Mouse (Mus musculus): ENCODE measurements around the gene Slc17a3.
A peak's percentile ranks its signal among the peaks of the same experiment; 100 is the strongest.

The Slc17a3 gene

DNA sequence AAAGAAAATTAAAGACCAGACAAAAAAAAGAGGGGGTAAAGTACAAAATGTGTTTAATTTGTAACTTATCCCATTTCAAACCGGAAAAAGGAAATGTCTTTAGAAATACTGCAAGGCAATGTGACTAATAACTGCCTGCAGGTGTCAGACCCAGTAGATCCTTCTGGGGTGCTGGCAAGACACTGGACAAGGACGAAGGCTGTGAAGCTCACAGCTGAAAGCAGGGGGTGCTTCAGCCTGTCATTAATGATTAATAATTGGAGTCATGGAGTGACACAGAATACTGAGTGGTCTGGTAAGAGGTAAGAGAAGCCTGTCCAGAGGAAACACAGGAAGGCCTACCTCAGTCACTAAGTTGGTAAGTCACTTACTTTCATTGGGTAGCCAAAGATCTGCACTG lies at the start of gene Slc17a3:
TSS of gene Slc17a3 (plus strand) at position 127 of the 400 bp plus-strand sequence.
- no peak for DNase-seq (ENCODE audit: low read depth, low spot score)

DNA sequence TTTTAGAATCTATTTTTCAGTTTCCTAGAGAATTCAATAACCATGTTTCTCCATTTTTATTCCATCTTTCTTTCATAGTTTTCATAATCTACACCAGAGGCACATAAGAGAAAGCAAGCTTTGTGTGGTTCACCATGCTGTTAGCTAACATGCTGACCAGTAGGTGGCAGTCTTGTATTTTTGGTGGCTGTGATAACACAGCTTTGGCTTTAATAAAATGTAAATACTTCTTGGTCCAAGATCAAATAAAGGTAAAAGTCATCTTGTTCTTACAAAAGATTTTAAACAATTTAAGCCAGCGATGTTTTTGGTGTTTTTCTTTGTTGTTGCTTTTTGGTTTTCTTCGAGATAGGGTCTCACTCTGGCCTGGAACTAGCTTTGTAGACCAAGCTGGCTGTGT lies 46.7 kb upstream of the Slc17a3 start:
- peak; percentile 59 for DNase-seq (ENCODE audit: low read depth, low spot score)

DNA sequence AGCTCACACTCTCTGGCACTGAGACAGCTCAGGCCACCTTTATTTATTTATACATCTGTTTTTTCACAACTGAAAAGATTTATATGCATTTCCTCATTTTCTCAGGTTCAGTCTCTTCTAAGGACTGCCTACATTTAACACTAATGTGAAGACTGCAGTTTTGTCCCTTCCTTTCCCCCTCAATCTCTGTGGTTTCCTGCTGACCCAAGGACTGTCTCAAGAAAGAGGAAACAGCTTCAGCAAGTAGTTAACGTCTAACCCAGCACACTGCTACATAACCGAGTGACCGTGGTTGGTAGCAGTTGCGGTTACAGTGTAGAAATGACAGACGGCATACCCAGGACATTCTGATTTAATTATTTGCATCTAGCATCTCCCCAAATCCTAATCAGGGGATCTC lies 39.8 kb upstream of the Slc17a3 start:
- DNase-seq (ENCODE audit: low read depth, low spot score), result no peak

DNA sequence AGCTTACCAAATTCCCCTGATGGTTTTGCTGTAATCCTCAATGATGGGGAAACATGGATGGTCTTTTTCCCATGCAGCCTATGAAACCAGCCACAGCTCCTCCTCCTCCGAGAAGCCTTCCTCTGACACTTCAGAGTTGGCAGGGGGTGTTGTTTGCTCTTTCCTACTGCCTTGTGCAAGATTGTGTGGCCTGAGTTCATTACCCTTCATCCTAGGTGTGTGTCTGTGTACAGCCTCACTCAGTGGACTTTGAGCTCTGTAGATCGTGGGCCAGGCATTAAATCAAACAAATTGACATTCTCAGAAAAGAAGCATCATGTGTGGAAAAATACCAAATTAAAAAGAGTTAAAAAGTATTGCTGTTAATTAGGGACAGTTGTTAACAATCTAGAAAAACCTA lies 34.7 kb upstream of the Slc17a3 start:
- no peak for DNase-seq (ENCODE audit: low read depth, low spot score)

DNA sequence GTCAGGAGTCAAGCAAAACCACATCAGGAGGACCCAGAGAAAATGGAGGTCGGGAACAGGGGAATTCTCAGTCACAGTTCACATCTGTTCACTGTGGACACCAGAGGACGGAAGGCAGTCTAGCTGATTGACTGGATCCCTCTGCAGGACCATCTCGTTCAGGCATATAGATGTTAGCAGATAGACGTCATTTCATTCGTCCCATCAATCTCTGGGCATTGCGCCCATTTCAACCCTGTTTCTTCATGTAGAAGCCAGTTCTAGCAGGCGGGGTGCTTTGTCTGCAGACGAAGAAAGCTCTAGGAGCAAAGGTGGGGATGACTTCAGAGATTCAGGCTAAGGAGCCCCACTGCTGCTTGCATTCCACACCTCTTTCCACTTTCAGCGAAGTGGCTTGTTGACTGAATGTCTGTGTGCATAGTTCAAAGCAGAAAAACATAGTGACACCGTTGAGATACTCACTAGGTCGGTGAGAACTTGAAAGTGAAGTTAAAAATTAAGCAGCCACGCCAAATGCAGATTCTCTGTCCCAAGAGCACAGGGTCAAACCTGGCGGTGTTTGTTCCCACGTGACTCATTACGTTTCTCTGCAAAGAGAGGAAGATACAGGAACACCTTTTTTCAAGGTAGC lies 32.7 kb upstream of the Slc17a3 start, which contains the start of gene Slc17a2:
TSS of gene Slc17a2 (plus strand) at position 572 of the 631 bp plus-strand sequence.
- no peak for DNase-seq (ENCODE audit: low read depth, low spot score)

DNA sequence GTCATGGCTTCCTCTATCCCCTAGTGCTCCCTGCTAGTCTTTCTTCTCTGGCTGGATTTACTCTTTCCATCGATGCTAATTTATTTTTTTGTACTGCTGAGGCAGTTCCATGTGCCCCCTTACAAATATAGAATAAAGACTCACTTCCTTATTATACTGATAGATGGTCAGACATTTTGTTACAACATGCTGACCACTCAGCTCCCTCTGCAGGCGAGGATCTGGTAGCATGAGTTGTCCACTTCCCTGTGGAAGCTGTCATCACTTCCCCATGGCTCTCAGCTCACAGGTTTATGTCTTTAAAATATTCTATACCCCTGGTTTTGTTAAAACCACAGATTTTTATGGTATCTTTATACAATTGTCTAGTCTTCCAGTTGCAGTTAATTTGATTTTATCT lies 23.1 kb upstream of the Slc17a3 start:
- no peak for DNase-seq (ENCODE audit: low read depth, low spot score)

DNA sequence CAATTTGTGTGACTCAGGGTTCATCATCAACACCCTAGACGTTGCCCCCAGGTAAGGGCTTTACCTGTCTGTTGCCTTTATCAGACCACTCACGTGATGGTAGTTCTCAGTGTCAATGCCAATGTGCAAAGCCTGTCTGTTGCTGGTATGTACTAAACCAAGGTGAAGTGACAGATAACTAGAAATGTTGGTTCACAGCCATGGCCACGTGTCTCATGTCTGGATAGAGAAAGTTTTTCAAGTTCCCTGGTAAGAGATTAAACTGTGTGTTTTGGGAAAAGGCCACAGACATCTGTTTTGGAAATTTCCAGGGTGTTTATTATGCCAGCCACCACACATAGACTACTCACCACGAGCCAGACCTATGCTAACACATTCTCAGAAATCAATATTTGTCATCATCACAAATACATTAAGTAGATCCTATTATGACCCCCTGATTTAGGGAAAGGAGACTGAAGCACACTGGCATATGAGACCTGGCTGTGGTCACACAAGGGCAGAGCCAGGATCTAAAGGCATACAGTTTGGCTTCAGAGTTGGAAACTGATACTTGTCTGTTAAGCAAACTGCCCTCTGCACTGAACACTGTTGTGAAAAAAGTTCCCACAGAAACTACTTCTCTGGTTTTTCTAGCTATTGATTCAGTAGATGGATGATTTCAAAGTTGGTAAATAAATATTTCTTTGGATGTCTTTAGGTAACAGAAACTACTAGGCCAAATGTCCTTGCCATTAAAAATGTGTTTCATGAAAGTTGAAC lies 18.9 kb upstream of the Slc17a3 start:
- no peak for DNase-seq (ENCODE audit: low read depth, low spot score)

DNA sequence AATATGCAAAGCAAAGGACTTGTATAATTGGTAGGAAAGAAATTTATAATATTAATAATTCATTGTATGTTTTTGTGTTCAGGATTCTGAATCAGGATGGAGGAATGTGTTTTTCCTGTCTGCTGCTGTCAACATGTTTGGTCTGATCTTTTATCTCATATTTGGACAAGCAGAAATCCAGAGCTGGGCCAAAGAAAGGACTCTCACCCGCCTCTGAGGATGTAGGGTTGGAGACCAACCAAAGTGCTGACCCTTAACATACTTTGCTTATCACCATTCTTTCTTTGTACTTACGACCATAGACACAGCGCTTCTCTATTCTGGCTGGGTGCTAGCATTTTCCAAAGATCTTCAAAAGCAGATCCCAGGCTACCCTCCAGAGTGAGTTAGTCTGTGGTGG lies 17.0 kb upstream of the Slc17a3 start:
- DNase-seq (ENCODE audit: low read depth, low spot score), result no peak

DNA sequence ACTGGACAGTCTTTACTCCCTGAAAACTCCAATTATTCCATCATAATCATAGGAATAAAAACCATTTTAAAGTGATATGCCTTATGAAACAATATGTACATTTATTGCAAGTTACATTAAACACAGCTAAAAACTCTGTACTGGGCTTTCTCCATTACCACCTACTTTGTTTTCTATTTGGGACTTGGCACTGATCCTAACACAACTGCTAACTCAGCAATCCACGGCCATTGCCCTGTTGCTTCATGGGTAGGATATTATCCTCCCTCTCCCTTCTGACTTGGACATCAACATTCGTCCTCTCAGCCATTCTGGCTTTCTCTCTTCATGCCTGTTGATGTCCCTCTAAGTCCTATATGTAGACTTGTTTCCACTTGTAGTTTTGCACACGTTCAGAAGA lies 12.6 kb upstream of the Slc17a3 start:
- no peak for DNase-seq (ENCODE audit: low read depth, low spot score)

DNA sequence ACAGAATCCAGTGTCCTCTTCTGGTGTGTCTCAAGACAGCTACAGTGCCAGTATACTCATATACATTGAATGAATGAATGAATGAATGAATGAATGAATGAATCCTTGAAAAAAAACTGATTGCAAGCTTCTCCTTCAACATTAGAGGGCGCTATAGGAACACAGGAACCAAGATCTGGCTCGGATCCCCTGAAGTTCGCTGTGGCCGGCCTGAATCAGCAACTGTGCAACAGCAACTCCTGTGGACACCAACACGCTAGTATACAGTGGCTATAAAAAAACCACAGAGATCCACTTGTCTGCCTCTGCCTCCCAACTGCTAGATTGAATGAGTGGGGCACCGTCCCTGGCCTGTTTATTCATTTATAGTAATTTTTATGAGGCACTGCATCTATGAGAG lies 6.2 kb upstream of the Slc17a3 start:
- peak; percentile 71 for DNase-seq (ENCODE audit: low read depth, low spot score)

DNA sequence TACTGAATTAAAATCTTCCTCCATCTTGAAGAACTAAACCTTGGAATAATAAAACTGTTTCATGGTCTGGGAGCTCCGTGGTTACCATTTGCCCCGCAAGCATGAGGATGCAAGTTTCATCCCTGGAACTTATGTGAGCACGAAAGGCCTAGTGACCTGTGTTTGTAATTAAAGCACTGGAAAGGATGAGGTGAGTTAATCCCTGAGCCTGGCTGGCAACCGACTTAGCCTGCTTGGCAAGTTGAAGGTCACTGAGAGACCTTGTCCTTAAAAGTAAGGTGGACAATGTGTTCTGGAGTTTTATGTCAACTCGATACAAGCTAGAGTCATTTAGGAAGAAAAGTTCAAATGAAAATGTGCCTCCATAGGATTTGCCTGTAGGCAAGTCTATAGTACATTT lies 4.4 kb upstream of the Slc17a3 start:
- no peak for DNase-seq (ENCODE audit: low read depth, low spot score)

DNA sequence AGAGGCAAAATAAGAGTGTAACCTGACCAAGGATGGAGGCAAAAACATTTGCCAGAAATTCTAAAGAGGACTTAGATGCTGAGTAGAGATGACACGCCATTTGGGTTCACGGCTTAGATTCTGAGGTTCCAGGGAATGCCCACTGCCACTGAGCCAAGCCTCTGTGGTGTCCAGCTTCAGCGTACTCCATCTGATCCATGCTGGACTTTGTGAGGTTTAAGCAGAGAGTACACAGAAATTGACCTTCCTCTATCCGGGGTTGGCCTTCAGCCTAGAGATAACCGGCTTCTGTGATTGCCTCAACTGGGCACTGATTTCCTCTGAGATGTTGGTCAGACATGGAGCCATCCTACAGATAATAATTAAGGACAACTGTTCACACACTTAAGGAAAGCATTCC lies 2.6 kb upstream of the Slc17a3 start:
- DNase-seq (ENCODE audit: low read depth, low spot score), result no peak

DNA sequence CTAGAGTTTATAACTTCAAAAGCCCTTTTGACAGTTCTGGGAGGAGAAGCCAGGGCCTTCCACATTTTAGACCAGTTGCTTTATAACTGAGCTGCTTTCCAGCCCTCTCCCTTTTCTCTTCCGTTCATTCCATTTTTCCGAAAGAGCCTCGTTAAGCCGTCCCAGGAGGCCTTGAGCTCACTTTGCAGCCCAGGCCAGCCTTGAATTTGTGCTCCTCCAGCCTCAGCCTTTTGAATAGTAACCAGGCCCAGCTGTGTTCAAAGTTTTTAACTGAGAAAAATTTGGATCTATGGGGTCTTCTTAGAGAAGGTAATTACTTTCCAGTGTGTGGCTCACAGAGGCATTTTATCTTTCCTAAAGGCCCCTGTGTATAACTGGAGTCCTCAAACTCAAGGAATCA lies 6.6 kb downstream of the Slc17a3 start:
- no peak for DNase-seq (ENCODE audit: low read depth, low spot score)

DNA sequence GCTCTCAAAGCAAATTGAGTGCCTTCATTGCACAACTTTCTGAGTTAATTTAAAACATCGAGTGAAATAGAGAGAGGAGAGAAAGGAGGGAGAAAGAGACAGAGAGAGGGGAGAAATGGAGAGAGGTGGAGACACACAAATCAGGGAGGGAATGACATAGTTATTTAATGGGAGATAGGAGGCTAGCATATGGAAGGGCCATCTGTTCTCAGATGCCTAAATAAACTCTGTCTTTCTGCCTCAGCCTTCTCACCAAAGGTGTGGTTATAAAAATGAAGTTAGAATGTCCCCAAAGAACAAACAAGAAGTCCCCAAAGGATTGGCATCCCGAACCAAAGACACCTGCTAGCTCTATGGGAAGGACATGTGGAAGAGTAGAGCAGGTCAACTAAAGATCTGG lies 10.1 kb downstream of the Slc17a3 start:
- DNase-seq (ENCODE audit: low read depth, low spot score), result no peak

DNA sequence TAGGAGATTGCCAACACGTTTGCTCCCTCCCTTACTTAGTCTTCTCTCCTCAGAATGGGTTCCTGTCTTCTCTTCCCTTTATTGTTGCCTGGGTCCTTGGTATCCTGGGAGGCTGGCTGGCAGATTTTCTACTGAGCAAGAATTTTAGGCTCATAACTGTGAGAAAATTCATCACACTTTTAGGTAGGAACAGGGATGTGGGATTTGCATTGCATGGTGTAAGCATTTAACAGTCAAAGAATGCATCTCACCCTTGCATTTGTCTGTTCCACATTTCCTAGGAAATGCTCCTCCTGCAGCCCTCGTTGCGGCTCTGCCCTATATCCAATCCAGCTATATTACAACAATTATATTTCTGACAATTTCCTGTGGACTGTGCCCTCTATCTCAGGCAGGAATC lies 17.2 kb downstream of the Slc17a3 start:
- no peak for DNase-seq (ENCODE audit: low read depth, low spot score)

DNA sequence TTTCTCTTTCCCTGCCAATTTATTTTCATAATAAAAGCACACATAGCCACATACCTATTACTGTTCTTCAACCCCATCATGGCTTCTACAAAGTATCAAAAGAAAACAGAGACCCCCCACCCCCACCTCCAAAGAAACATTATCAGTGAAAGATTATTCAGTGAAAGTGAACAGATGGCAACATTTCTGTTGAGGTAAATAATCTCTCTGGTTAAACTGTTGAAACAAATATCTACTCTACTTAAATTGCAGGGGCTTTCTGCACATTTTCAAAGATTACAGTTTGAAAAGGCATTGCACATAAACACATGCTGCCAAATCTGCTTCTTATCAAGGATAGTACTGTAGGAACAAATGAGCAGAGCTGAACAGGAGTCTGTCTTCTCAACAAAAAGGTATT lies 22.6 kb downstream of the Slc17a3 start:
- DNase-seq (ENCODE audit: low read depth, low spot score), result no peak

DNA sequence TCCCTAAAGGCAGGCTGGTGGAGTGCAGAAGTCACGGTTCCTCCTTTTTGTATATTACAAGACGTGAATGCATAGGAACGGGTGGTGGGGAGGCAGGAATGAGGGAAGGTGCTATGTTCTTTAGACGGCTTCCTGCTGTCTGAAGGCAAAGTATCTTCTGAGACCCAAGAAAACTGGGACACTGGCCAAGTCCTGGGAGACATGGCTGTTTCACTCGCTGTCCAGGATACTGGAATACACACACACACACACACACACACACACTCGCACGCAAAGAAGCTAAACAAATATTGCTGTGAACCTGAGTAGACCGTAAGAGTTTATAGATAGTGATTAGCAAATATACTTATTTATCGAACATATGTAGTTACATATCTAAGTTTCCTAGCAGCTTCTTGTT lies 25.5 kb downstream of the Slc17a3 start:
- no peak for DNase-seq (ENCODE audit: low read depth, low spot score)

DNA sequence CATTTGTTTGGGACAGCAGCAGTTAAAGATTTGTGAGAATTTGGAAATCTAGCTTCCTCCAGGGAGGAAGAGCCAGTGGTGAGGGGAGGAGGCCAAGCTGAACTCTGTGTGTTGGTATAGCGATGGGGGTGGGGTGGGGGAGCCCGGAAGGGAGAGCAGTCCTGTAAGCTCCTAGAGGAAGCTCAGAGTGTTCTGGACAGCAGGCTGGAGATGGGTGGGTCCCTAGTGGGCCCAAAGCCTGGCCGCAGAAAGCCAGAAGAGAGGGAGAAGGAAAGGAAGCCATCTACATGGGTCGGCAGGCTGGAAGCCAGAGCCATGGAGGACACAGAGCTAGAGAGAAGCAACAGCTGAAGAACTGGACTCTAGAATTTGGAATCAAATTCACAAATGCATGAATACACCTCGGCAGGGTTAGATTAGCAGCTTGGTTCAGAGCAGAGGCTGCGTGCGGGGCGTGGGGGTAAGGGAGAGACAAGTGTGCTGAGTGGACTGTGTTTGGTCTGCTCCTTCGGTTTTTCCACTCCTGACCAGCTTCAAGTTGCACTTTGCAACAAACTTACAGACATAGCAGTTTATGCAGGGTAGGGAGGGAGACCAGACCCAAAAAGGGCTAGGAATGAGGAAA lies 27.0 kb downstream of the Slc17a3 start:
- DNase-seq (ENCODE audit: low read depth, low spot score), result no peak

DNA sequence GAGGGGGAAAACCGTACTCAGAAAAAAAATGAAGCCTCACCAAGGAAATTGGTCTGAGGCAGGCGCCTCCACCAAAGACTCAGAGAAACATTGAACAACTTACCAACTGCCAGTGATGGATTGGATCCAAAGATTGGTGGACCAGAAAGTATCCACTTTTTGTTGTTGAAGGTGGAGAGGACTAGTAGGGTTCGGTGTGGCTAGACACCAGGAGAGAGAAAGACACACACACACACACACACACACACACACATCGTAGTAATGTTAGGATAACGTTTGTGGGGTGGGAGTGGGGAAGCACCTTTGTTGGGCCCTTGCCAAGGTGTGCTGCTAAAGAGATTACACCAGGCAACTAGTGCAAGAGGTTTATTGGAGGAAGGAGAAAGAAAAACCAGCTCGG lies 27.8 kb downstream of the Slc17a3 start:
- DNase-seq (ENCODE audit: low read depth, low spot score), result no peak

DNA sequence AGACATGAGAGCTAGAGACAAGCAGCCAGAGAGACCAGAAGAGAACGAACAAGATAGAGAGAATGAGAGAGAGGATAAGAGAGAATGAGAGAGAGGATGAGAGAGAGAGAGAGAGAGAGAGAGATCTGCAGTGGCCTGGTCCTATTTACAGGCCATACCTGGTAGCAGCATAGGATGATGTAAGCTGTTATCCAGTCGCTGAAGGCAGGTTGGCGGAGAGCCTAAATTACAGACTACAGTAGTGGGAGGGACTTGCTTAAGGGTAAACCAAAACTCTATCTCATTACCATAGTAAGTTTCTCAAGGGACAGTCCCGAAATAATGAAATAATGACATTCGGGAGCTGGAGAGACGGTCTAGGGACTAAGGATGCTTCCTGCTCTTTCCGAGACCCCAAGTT lies 28.2 kb downstream of the Slc17a3 start, which contains the start of gene Slc17a1:
TSS of gene Slc17a1 (plus strand) at position 346 of the 400 bp plus-strand sequence.
- DNase-seq (ENCODE audit: low read depth, low spot score), result no peak

DNA sequence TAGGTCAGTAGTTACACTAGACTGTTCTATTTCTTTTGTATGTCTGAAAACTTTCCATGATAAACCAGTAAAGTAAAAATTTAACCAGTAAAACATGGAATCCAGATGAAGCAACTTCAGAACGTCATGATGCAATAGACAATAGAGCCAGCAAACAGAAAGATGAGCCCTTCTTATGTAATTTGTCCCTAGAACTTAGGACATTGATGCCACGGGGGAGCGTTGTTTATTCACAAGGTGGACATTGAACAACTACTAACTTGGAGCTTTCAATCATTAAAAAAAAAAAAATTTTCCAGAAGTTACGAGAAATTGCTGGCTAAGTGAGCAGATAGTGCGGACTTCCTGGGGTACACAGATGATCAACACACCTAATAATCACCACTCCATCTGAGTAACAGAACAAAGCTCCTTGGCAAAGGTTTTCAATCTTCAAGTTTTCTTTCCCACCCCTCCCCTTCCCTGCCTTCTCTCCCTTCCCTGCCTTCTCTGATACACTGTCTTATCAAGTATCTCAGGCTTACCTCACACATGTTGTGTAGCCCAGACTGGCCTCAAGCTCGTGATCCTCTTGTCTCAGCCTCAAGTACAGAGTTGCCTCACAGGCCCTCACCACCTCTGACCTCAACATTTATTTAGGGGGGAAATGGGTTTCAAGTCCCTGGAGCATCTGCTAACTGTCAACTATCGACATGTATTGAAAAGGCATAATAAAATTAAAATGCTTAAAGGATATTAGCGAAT lies 29.7 kb downstream of the Slc17a3 start:
- no peak for DNase-seq (ENCODE audit: low read depth, low spot score)

DNA sequence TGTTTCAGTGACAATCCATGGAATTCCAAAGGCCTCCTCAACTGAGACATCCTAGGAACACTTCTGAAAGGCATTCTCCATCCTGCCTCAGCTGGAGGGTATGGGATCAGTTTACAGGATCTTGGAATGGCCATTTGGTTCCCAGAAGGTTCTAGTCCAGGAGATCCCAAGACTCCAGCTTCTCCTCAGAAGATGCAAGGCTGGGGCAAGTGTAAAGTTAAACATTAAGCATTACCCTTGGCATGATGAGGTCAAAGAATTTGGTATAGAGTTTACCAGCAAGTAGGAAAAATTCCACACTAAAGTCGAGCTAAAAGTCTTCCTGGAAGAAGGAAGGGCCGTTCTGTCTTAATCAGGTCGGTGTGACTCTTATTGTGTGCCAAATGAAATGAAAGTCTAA lies 30.8 kb downstream of the Slc17a3 start:
- DNase-seq (ENCODE audit: low read depth, low spot score), result no peak

All from ZHBTc4 (cell line).